Mouse (Mus musculus) MEL (cell line): ENCODE results near the gene Sv2c. TPM values are rescaled to one million over a fixed set of nuclear protein-coding genes. Genes with fewer than 3 reads are reported as not detected.

Source experiments
- DNase-seq: peaks from one replicate; pipeline ENCODE4 v3.0.0; 2011; ENCODE audit warnings: low read depth, low spot score
- H3K27ac ChIP-seq: 2 replicates; pipeline ENCODE4 v1.5.1; 2012; ENCODE audit warnings: low read depth, mild to moderate bottlenecking, control low read depth, low read length, moderate library complexity; ENCODE audit not compliant: control insufficient read depth
- H3K27me3 ChIP-seq, 2 experiments: fragments of 150-350 bp in 1 of 2; sonication (generic) in 1 of 2; 2 replicates each; pipeline ENCODE4 v1.6.1; 2012; ENCODE audit warnings: low read length in 2 of 2, mild to moderate bottlenecking in 2 of 2, improper control_type of control experiment in 1 of 2, moderate library complexity in 1 of 2; ENCODE audit not compliant: insufficient read depth in 2 of 2, control insufficient read depth in 1 of 2
- H3K36me3 ChIP-seq, 2 experiments: 2 replicates each; pipeline ENCODE4 v1.6.1; 2012 to 2014; ENCODE audit warnings: low read length in 2 of 2, improper control_type of control experiment in 1 of 2, inconsistent platforms in 1 of 2, mild to moderate bottlenecking in 1 of 2; ENCODE audit not compliant: insufficient read depth in 2 of 2, control insufficient read depth in 1 of 2
- H3K4me1 ChIP-seq, 2 experiments: fragments of 150-350 bp in 1 of 2; sonication (generic) in 1 of 2; 2 replicates each; pipeline ENCODE4 v1.6.1; 2012; ENCODE audit warnings: low read length in 2 of 2, improper control_type of control experiment in 1 of 2, mild to moderate bottlenecking in 1 of 2; ENCODE audit not compliant: insufficient read depth in 2 of 2, control insufficient read depth in 1 of 2
- H3K4me3 ChIP-seq, 2 experiments: fragments of 150-350 bp in 1 of 2; sonication (generic) in 1 of 2; 2 replicates each; pipeline ENCODE4 v1.5.1; 2012; ENCODE audit warnings: low read depth in 2 of 2, low read length in 2 of 2, mild to moderate bottlenecking in 2 of 2, moderate library complexity in 2 of 2, control low read depth in 1 of 2, improper control_type of control experiment in 1 of 2; ENCODE audit not compliant: control insufficient read depth in 1 of 2, insufficient read depth in 1 of 2
- H3K79me2 ChIP-seq: 2 replicates; pipeline ENCODE4 v1.6.1; 2012; ENCODE audit warnings: mild to moderate bottlenecking, low read length, moderate library complexity; ENCODE audit not compliant: control insufficient read depth, poor library complexity, insufficient read depth
- H3K9ac ChIP-seq: 2 replicates; pipeline ENCODE4 v1.6.1; 2012; ENCODE audit warnings: low read depth, mild to moderate bottlenecking, control low read depth, low read length, moderate library complexity; ENCODE audit not compliant: control insufficient read depth, poor library complexity, severe bottlenecking
- H3K9me3 ChIP-seq: fragments of 150-350 bp; sonication (generic); replicated peaks from 2 replicates; pipeline ENCODE4 v1.6.1; 2012; ENCODE audit warnings: mild to moderate bottlenecking, low read length, improper control_type of control experiment, moderate library complexity; ENCODE audit not compliant: insufficient read depth
- CTCF ChIP-seq, 3 experiments: IDR thresholded peaks in 2 of 3; conservative IDR thresholded peaks in 1 of 3; 2 replicates each; pipeline ENCODE4 v1.5.1; 2011 to 2012; ENCODE audit warnings: low read length in 3 of 3, low read depth in 2 of 3, mild to moderate bottlenecking in 2 of 3, improper control_type of control experiment in 1 of 3, inconsistent platforms in 1 of 3, mixed read lengths in 1 of 3, moderate library complexity in 1 of 3; ENCODE audit not compliant: control insufficient read depth in 1 of 3, insufficient read depth in 1 of 3, poor library complexity in 1 of 3, severe bottlenecking in 1 of 3
- E2F4 ChIP-seq: IDR thresholded peaks from 2 replicates; pipeline ENCODE4 v1.6.1; 2011; ENCODE audit warnings: low read depth, low read length, improper control_type of control experiment, borderline replicate concordance
- GABPA ChIP-seq: IDR thresholded peaks from 2 replicates; pipeline ENCODE4 v1.6.1; 2012; ENCODE audit warnings: low read depth, mild to moderate bottlenecking, inconsistent platforms, low read length, improper control_type of control experiment, moderate library complexity
- JUND ChIP-seq: IDR thresholded peaks from 2 replicates; pipeline ENCODE4 v1.6.1; 2011; ENCODE audit warnings: low read depth, mild to moderate bottlenecking, improper control_type of control experiment, low read length
- KAT2A ChIP-seq: conservative IDR thresholded peaks from 2 replicates; pipeline ENCODE4 v1.6.1; 2012; ENCODE audit warnings: low read depth, low read length, improper control_type of control experiment, inconsistent platforms
- MAFK ChIP-seq: IDR thresholded peaks from 2 replicates; pipeline ENCODE4 v1.6.1; 2011; ENCODE audit warnings: low read depth, mild to moderate bottlenecking, low read length, improper control_type of control experiment, borderline replicate concordance
- MAX ChIP-seq: IDR thresholded peaks from 2 replicates; pipeline ENCODE4 v1.6.1; 2011; ENCODE audit warnings: low read length, improper control_type of control experiment
- MXI1 ChIP-seq: IDR thresholded peaks from 2 replicates; pipeline ENCODE4 v1.6.1; 2011; ENCODE audit warnings: mild to moderate bottlenecking, low read depth, low read length, improper control_type of control experiment
- NELFE ChIP-seq: IDR thresholded peaks from 2 replicates; pipeline ENCODE4 v1.6.1; 2011; ENCODE audit warnings: low read depth, low read length, improper control_type of control experiment
- NRF1 ChIP-seq: IDR thresholded peaks from 2 replicates; pipeline ENCODE4 v1.6.1; 2014; ENCODE audit warnings: low read depth, mild to moderate bottlenecking, inconsistent platforms, low read length, improper control_type of control experiment, moderate library complexity; ENCODE audit not compliant: poor library complexity, insufficient read depth, severe bottlenecking
- POLR2A ChIP-seq, 2 experiments: IDR thresholded peaks; 2 replicates each; pipeline ENCODE4 v1.6.1; 2011 to 2012; ENCODE audit warnings: low read length in 2 of 2, mild to moderate bottlenecking in 2 of 2, control low read depth in 1 of 2, improper control_type of control experiment in 1 of 2, low read depth in 1 of 2, moderate library complexity in 1 of 2; ENCODE audit not compliant: control insufficient read depth in 1 of 2, insufficient read depth in 1 of 2, poor library complexity in 1 of 2
- RAD21 ChIP-seq: IDR thresholded peaks from 2 replicates; pipeline ENCODE4 v1.6.1; 2011; ENCODE audit warnings: mild to moderate bottlenecking, low read depth, low read length, improper control_type of control experiment
- RCOR1 ChIP-seq: IDR thresholded peaks from 2 replicates; pipeline ENCODE4 v1.6.1; 2012; ENCODE audit warnings: low read depth, mild to moderate bottlenecking, inconsistent platforms, low read length, improper control_type of control experiment
- SMC3 ChIP-seq: IDR thresholded peaks from 2 replicates; pipeline ENCODE4 v1.6.1; 2011; ENCODE audit warnings: low read depth, low read length, improper control_type of control experiment
- UBTF ChIP-seq: IDR thresholded peaks from 2 replicates; pipeline ENCODE4 v1.6.1; 2012; ENCODE audit warnings: low read depth, mild to moderate bottlenecking, inconsistent platforms, low read length, improper control_type of control experiment, moderate library complexity, borderline replicate concordance; ENCODE audit not compliant: insufficient read depth
- USF1 ChIP-seq: IDR thresholded peaks from 2 replicates; pipeline ENCODE4 v1.6.1; 2014; ENCODE audit warnings: low read depth, mild to moderate bottlenecking, inconsistent platforms, low read length, improper control_type of control experiment, moderate library complexity
- USF2 ChIP-seq, 2 experiments: IDR thresholded peaks; 2 replicates each; pipeline ENCODE4 v1.6.1; 2011 to 2012; ENCODE audit warnings: improper control_type of control experiment in 2 of 2, low read length in 2 of 2, borderline replicate concordance in 1 of 2, inconsistent platforms in 1 of 2, low read depth in 1 of 2, mild to moderate bottlenecking in 1 of 2; ENCODE audit not compliant: insufficient read depth in 1 of 2
- ZC3H11A ChIP-seq: IDR thresholded peaks from 2 replicates; pipeline ENCODE4 v1.6.1; 2012; ENCODE audit warnings: low read depth, mild to moderate bottlenecking, inconsistent platforms, low read length, improper control_type of control experiment
- ZKSCAN1 ChIP-seq: IDR thresholded peaks from 2 replicates; pipeline ENCODE4 v1.6.1; 2012; ENCODE audit warnings: low read depth, mild to moderate bottlenecking, inconsistent platforms, low read length, improper control_type of control experiment, moderate library complexity
- ZMIZ1 ChIP-seq: IDR thresholded peaks from 2 replicates; pipeline ENCODE4 v1.6.1; 2012; ENCODE audit warnings: low read depth, mild to moderate bottlenecking, inconsistent platforms, low read length, improper control_type of control experiment, moderate library complexity
- ZNF384 ChIP-seq: IDR thresholded peaks from 2 replicates; pipeline ENCODE4 v1.6.1; 2012; ENCODE audit warnings: low read depth, mild to moderate bottlenecking, inconsistent platforms, low read length, improper control_type of control experiment
- polyA plus RNA-seq, 2 experiments: library from polyadenylated mRNA; stranded (reverse) in 1 of 2; unstranded in 1 of 2; fragments of >175 nt in 1 of 2; fragments of >200 nt in 1 of 2; gene quantifications; 2 replicates each; pipeline versions ENCODE4 v1.2.1 to v1.2.4; 2012; ENCODE audit warnings: low replicate concordance in 2 of 2, low read depth in 1 of 2; ENCODE audit not compliant: insufficient read length in 2 of 2, insufficient read depth in 1 of 2, missing spikeins in 1 of 2
- total RNA-seq: library from RNA; depleted of rRNA; stranded (reverse); fragments of 300-350 nt; gene quantifications from 2 replicates; pipeline ENCODE4 v1.2.3, GENCODE M21; 2012

Sv2c gene
- total and polyA plus RNA-seq, 3 experiments = 0.01 TPM; not detected in 2

DNA sequence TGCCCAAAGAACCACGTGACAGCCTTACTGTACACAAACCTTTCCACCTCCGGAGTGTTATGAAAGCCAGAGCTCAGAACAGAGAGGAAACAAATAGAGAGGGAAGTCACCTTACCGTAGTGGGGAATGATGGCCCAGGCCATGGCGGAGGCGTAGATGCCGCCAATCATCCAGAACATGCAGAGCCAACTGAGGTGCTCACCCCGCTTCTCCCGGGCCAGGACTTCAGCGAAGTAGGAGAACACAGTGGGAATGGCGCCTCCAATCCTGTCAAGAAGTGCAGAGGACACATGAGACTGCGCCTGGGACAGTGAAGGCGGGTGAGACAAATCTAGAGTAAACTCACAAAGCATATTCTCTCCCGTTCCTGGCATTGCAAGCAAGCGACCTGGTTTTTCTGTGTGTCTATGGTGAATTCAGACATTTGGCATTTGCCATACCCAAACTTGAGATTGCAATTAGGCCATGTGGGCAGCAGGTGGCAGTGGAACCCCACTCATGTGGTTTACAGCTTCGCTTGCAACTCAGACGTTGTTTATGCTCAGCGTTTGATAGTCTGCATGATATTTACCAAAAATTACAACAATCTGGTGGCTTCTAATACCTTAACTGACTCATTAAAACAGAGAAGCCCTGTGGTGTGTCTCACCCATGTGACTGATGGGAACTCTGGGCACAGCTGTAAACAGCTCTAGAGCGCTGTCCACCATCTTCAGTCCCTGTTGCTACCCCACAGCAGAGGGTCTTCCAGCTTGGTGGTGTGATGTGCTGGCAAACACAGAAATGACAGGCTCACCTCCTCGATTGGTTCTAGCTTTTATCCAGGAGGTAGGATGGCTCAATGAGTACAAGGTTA is 101.8 kb downstream of the Sv2c start:
- Histone ChIP-seq H3K36me3 (no peaks in the 10 kb centered on the region), H3K27ac (no peak overlapping the region), H3K4me1 (no peaks in the 10 kb centered on the region), H3K79me2 (no peaks in the 10 kb centered on the region), H3K9ac (no peak overlapping the region), H3K9me3 (no peaks in the 10 kb centered on the region), H3K4me3 (no peak overlapping the region), H3K27me3 (no peaks in the 10 kb centered on the region)
- peak; percentile 32 for DNase-seq
- TF ChIP-seq UBTF = no peak
- no peak for TF ChIP-seq E2F4
- no peak for TF ChIP-seq USF1
- TF ChIP-seq CTCF (IDR thresholded peaks at IDR 0.05 in 2 of 3, conservative IDR thresholded peaks at IDR 0.05 in 1 of 3; ENCODE audit: control insufficient read depth in 1 of 3, insufficient read depth in 1 of 3, low read depth in 2 of 3, low read length in 3 of 3, poor library complexity in 1 of 3, severe bottlenecking in 1 of 3) = peak; percentile 16 to 36 (median 32); a peak in 2 of 6 replicates
- TF ChIP-seq ZNF384 = no peak
- TF ChIP-seq KAT2A = no peak
- no peak for TF ChIP-seq MAFK
- no peak for TF ChIP-seq MXI1
- peak; percentile 49 for TF ChIP-seq RAD21
- no peak for TF ChIP-seq POLR2A (IDR thresholded peaks at IDR 0.05; ENCODE audit: control insufficient read depth in 1 of 2, insufficient read depth in 1 of 2, low read depth in 1 of 2, low read length in 2 of 2, poor library complexity in 1 of 2)
- peak; percentile 34; the same call in 1 of the 2 replicates for TF ChIP-seq SMC3
- TF ChIP-seq, all 39 proteins: peak for 3

DNA sequence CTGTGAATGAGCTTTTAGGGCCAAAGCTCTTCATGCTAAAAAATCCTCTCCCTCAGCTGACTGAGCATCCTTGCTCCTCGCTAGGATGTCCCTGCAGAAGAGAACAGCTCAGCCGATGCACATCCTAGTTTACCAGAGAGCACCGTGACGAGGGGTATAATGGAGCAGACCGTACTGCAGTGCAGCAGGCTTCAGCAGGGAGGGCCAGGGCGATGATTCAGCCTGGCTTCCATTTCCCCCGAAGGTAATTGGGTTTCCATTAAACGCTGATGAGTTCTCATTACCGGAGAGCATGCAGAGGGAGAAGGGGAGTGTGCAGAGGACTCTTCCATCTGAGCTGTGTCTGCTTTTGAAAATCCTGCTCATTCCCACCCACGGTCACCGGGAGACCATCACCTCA is 108.5 kb downstream of the Sv2c start:
- no peak for DNase-seq
- no peak overlapping the region for H3K9ac ChIP-seq
- H3K9me3 ChIP-seq = no peaks in the 10 kb centered on the region
- H3K4me3 ChIP-seq = no peak overlapping the region
- TF ChIP-seq NRF1 (no peak), USF2 (IDR thresholded peaks at IDR 0.05; ENCODE audit: borderline replicate concordance in 1 of 2, insufficient read depth in 1 of 2, low read depth in 1 of 2, low read length in 2 of 2) (no peak), ZMIZ1 (no peak), JUND (no peak), POLR2A (IDR thresholded peaks at IDR 0.05; ENCODE audit: control insufficient read depth in 1 of 2, insufficient read depth in 1 of 2, low read depth in 1 of 2, low read length in 2 of 2, poor library complexity in 1 of 2) (no peak), MAX (no peak), ZKSCAN1 (no peak), MXI1 (no peak), RAD21 (no peak), KAT2A (no peak), RCOR1 (no peak), GABPA (no peak), ZC3H11A (no peak), NELFE (no peak)
- no peaks in the 10 kb centered on the region for H3K27me3 ChIP-seq
- H3K27ac ChIP-seq = no peak overlapping the region
- H3K79me2 ChIP-seq = no peaks in the 10 kb centered on the region
- no peaks in the 10 kb centered on the region for H3K36me3 ChIP-seq
- H3K4me1 ChIP-seq = no peaks in the 10 kb centered on the region
